Mouse (Mus musculus): ENCODE results near the gene Chek1. TPM values are rescaled to one million over a fixed set of nuclear protein-coding genes. Genes with fewer than 3 reads are reported as not detected.

The Chek1 gene
- total RNA-seq (2023): 10 to 100 TPM; 13.1 to 20.0 TPM

DNA sequence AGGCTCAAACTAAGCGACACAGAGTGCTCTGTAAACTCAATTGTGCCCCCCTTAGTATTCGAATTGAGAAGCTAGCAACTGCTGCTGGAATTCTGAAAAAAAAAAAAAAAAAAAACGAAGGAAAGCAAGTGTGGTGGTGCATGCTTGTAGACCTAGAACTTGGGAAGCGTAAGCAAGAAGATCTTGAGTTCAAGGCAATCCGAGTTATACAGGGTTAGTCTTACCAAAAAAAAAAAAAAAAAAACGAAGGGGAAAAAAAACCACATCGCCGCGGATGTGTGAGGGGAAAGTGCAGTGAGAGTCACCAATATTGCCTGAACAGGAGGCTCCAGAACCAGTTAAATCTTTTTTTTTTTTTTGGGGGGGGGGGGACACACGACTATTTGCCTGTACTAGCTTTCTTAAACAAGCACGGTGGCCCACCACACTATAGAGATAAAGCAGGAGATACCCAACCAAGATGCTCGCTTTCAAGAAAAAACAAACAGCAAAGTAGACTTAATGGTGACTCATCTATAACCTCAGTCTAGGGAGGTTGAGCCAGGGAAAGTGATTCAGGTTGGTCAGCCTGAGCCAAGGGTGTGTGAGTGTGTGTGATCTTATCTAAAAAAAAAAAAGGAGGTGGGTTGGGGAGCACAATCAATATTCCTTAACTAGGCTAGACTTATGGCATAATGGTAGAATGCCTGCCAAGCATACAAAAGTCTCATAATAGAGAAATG lies at the start of gene Chek1:
Chek1 (minus strand) TSS at position 32 of the 722 bp plus-strand sequence.

DNA sequence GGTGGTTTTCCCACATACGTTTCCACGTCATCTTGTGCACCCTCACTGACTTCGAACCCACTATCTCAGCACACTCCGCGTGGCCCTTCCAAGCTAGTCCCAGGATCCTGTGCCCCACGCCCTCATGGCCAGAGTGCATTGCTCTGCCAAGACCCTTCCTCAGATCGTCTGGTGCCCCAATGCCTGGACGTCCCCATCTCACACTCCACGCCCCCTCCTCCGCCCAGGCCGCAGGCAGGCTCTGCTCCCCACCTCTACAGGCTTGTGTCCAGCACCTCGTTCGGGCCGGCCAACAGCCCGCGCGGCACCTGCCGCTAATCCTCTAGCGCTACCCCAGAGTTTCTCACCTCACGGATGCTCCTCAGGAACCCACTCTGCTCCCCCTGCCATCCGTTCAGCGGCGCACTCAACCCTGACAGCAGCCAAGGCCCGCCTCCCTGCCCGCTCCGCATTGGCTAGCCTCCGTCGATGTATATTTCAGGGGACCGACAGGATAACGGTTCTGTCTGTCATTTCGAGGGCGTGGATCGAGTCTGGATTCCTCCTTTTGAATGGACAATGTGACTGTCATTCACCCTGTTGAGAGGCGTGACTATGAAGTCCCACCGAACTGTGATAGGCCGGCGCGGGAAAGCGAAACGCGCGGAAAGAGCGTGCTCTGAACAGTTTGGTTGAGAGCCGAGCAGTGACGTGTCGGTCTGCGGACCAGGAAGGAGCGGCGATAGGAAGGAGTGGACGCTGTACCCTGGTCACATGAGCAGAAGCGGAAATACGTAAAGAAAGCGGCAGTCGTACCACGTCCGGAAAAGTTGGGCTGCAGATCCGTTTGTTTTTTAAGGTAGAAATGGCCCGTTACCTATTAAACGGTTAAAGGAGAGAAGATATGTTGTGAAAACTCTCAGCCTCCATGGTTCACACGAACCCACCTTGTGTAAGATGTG lies 40.6 kb upstream of the Chek1 start, which contains the start of gene Stt3a:
Stt3a (minus strand) TSS at position 477 of the 941 bp plus-strand sequence.

DNA sequence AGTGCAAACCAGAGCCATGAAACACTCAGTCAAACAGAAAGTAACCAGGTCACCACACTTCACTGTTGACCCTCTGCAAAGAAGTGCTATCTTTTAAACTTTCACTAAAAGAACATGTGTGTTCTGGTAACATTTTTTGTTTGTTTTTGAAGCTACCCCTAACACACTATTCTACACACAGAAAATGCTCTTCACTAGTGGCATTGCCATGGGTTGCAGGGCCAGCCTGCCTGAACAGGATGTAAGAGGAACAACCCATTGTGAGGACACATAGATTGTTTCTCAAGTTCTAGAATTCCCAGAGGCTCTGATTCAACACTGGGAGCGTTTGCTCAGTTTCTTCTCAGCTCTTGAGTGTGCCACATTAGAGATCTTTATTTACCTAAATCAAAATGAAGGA lies 33.9 kb downstream of the Chek1 start, which contains the start of gene Acrv1:
Acrv1 (plus strand) TSS at position 301 of the 400 bp plus-strand sequence.

Other genes with a start within 250 kb of the Chek1 start
- not detected for gene Gm5615, start 185.1 kb downstream of the Chek1 start, total RNA-seq (2023)
- not detected for gene Gm17689, start 144.4 kb downstream of the Chek1 start, total RNA-seq (2023)
- not detected for gene A630095E13Rik, start 83.7 kb downstream of the Chek1 start, total RNA-seq (2023)
- not detected for gene Acrv1, start 33.8 kb downstream of the Chek1 start, total RNA-seq (2023)
- 100 to 1,000 TPM; 122 to 141 TPM for gene Stt3a, start 40.6 kb upstream of the Chek1 start, total RNA-seq (2023)
- 10 to 100 TPM; 28.8 to 29.3 TPM for gene Ei24, start 70.3 kb upstream of the Chek1 start, total RNA-seq (2023)
- not detected for gene Fez1, start 94.8 kb upstream of the Chek1 start, total RNA-seq (2023)

All from neutrophil, adult 83 days (primary cell).